In the genomic region with DNA sequence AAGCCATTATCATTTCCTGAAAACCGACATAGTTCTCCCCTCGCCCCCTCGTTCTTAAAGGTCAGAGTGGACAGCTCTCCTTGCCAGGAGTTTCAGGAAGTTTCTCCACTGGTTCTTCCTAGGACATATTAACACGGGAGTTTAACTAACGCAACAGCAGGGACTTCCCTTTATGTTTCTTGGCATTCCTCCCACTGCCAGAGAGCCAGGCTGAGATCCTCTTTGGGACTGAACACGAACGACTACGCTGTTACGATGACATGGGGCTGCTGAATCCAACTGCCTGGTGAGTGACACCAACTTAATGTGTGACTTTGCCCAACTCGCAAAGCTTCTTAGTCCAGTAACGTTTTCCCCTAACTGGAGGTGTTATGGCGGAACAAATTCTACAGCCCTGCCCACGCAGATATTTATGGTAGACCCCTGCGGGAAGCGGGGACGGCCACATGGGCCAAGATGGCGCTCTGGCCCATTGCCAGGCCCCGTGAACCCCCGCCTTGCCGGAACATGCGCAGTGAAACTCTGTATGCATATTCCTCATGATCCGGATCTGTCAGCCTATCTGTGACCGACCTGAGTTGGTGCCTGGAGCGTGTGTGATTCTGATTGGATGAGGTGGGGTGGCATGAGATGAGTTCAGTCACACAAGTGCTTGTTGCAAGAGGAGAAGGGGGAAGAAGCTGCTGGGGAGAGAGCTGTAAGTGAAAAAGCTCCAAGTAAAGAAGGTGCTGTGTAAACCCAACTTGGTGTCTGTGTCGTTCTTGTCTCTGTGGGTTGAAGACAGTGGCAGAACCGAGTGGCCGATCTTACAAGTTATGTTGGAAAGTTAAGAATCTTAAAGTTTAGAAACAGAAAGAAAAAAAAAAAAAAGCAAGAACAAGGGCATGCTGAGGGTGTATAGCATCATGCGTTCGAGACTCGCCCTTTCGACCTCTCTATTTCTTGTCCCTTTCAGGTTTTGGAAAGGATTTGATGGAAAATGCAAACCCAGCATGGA, we compare ENCODE assay signal across 17 mouse cellular contexts. TPM values are rescaled to one million over a fixed set of nuclear protein-coding genes. Genes with fewer than 3 reads are reported as not detected.
DNase-seq lines count a peak whose midpoint lies in the region; ATAC-seq and TF ChIP-seq lines count a peak whose summit lies in the region.
"Had no signal": no experiment of that assay in that cellular context is flagged by ENCODE, and none has a peak within 500 bp of the region (broad histone marks: within the 10 kb centered on the region; RNA-seq: fewer than 3 reads in every experiment).

No protein-coding gene starts in this region.

- no peak for TF ChIP-seq EP300 in lung, postnatal 0 days (IDR thresholded peaks at IDR 0.05)

- no peak overlapping the region for H3K27ac ChIP-seq in heart, embryonic 15.5 days
- no peak overlapping the region for H3K27ac ChIP-seq in heart, embryonic 12.5 days (ENCODE audit: poor library complexity, severe bottlenecking)
- no peak overlapping the region for H3K27ac ChIP-seq in lung, postnatal 0 days (ENCODE audit: low read length)
- H3K27ac ChIP-seq: forebrain, embryonic 10.5 days; liver, embryonic 13.5 days; midbrain, embryonic 12.5 days had no signal

- no peak overlapping the region for H3K4me2 ChIP-seq in heart, embryonic 15.5 days
- no peak overlapping the region for H3K4me2 ChIP-seq in heart, embryonic 12.5 days
- no peak overlapping the region for H3K4me2 ChIP-seq in lung, postnatal 0 days (replicated peaks; ENCODE audit: low read depth, low read length)
- H3K4me2 ChIP-seq: liver, embryonic 13.5 days; midbrain, embryonic 12.5 days had no signal

- no peaks in the 10 kb centered on the region for H3K36me3 ChIP-seq in heart, embryonic 15.5 days
- H3K36me3 ChIP-seq in heart, embryonic 12.5 days, result no peaks in the 10 kb centered on the region
- no peaks in the 10 kb centered on the region for H3K36me3 ChIP-seq in lung, postnatal 0 days (ENCODE audit: insufficient read depth, low read length)
- H3K36me3 ChIP-seq: forebrain, embryonic 10.5 days; liver, embryonic 13.5 days; midbrain, embryonic 12.5 days had no signal

- no peak overlapping the region for H3K4me3 ChIP-seq in heart, embryonic 15.5 days
- H3K4me3 ChIP-seq in heart, embryonic 12.5 days, result no peak overlapping the region
- no peak overlapping the region for H3K4me3 ChIP-seq in lung, postnatal 0 days (ENCODE audit: low read depth, low read length)
- H3K4me3 ChIP-seq: forebrain, embryonic 10.5 days; liver, embryonic 13.5 days; midbrain, embryonic 12.5 days had no signal

- 0 out of 2 replicates have a peak, but pooled peaks have one; percentile 35 for ATAC-seq in heart, embryonic 15.5 days (replicated peaks; ENCODE audit: insufficient number of reproducible peaks, insufficient read depth, low FRiP score, low read depth)
- no peak; the same call in 1 of the 2 replicates for ATAC-seq in heart, embryonic 12.5 days (ENCODE audit: insufficient number of reproducible peaks, low FRiP score)
- peak; percentile 23; the same call in 1 of the 2 replicates for ATAC-seq in lung, postnatal 0 days
- peak; percentile 94 for ATAC-seq in granulocyte monocyte progenitor cell, adult 5-6 weeks (replicated peaks; ENCODE audit: poor library complexity, severe bottlenecking)

- TF ChIP-seq CTCF in lung, postnatal 0 days (IDR thresholded peaks at IDR 0.05), result no peak

- no peaks in the 10 kb centered on the region for H3K9me3 ChIP-seq in heart, embryonic 15.5 days (replicated peaks)
- H3K9me3 ChIP-seq in heart, embryonic 12.5 days (replicated peaks), result no peaks in the 10 kb centered on the region
- H3K9me3 ChIP-seq in lung, postnatal 0 days (ENCODE audit: low read length), result no peaks in the 10 kb centered on the region
- H3K9me3 ChIP-seq: forebrain, embryonic 10.5 days; liver, embryonic 13.5 days; midbrain, embryonic 12.5 days had no signal

- H3K9ac ChIP-seq in heart, embryonic 15.5 days, result no peak overlapping the region
- H3K9ac ChIP-seq in heart, embryonic 12.5 days, result no peak overlapping the region
- no peak overlapping the region for H3K9ac ChIP-seq in lung, postnatal 0 days (replicated peaks; ENCODE audit: low read depth)
- H3K9ac ChIP-seq: liver, embryonic 13.5 days; midbrain, embryonic 12.5 days had no signal

- peak; percentile 36 for DNase-seq in lung, postnatal 0 days (ENCODE audit: low spot score)
- DNase-seq in lung, postnatal 25 days (ENCODE audit: low spot score), result no peak
- peak; percentile 24 for DNase-seq in brain, adult 2 months (ENCODE audit: low read depth, low spot score)
- DNase-seq in c-Kit-positive CD71-positive TER-119-positive erythroid progenitor cells, embryonic 14.5 days (ENCODE audit: low spot score), result no peak
- no peak for DNase-seq in embryo, embryonic 11 days
- DNase-seq: B cell, adult 2 months; kidney, postnatal 4 days; liver, embryonic 13.5 days; thymus, postnatal 36 days had no signal

- 0 out of 2 replicates have a peak, but pooled peaks cover 5% of the 10 kb centered on the region for H3K4me1 ChIP-seq in heart, embryonic 15.5 days (replicated peaks)
- H3K4me1 ChIP-seq in heart, embryonic 12.5 days (replicated peaks), result no peaks in the 10 kb centered on the region
- H3K4me1 ChIP-seq in lung, postnatal 0 days (ENCODE audit: insufficient read depth, low read depth, low read length), result no peaks in the 10 kb centered on the region
- H3K4me1 ChIP-seq: forebrain, embryonic 10.5 days; liver, embryonic 13.5 days; midbrain, embryonic 12.5 days had no signal

- 79% methylated on average over 31 of the region's 31 CpGs for WGBS in heart, embryonic 15.5 days
- 81% methylated on average over 31 of the region's 31 CpGs for WGBS in heart, embryonic 12.5 days
- 74% methylated on average over 31 of the region's 31 CpGs for WGBS in lung, postnatal 0 days

- no peaks in the 10 kb centered on the region for H3K27me3 ChIP-seq in heart, embryonic 15.5 days
- no peaks in the 10 kb centered on the region for H3K27me3 ChIP-seq in heart, embryonic 12.5 days (replicated peaks)
- no peaks in the 10 kb centered on the region for H3K27me3 ChIP-seq in lung, postnatal 0 days (replicated peaks; ENCODE audit: insufficient read depth, low read length)
- H3K27me3 ChIP-seq: liver, embryonic 13.5 days; midbrain, embryonic 12.5 days had no signal

RNA-seq across cellular contexts. Expression of gene Tmem30c, which starts 12.1 kb away (rescaled TPM):
- not detected in 2 replicates for polyA plus RNA-seq in heart, embryonic 15.5 days (2015; fragmentation: Nextera tagmentation; extraction: Ambion mirVana)
- 0.08 TPM in 1 of 2 replicates, not detected in the other for polyA plus RNA-seq in heart, embryonic 12.5 days (2016; fragmentation: Nextera tagmentation; extraction: Ambion mirVana)
- 0.04 TPM in 1 of 2 replicates, not detected in the other for polyA plus RNA-seq in lung, postnatal 0 days (2015; fragmentation: Nextera tagmentation; extraction: Ambion mirVana)
- total RNA-seq in granulocyte monocyte progenitor cell, adult 5-6 weeks (2014; fragmentation: Nextera tagmentation), result not detected in 2 replicates
- total RNA-seq in granulocyte monocyte progenitor cell, adult 5-6 weeks (2017), result not detected in 2 replicates
- total RNA-seq: gastrocnemius, adult 8-10 months; heart, postnatal 10 days had no signal
- polyA plus RNA-seq: embryonic facial prominence, embryonic 11.5 days; forebrain, embryonic 10.5 days; liver, embryonic 13.5 days had no signal

RNA-seq across cellular contexts. Expression of gene Tbc1d23, which starts 49.2 kb away (rescaled TPM):
- polyA plus RNA-seq in heart, embryonic 15.5 days (2015; fragmentation: Nextera tagmentation; extraction: Ambion mirVana), result 17.1 and 17.5 TPM in 2 replicates
- 20.6 and 25.3 TPM in 2 replicates for polyA plus RNA-seq in heart, embryonic 12.5 days (2016; fragmentation: Nextera tagmentation; extraction: Ambion mirVana)
- 22.9 and 23.5 TPM in 2 replicates for polyA plus RNA-seq in lung, postnatal 0 days (2015; fragmentation: Nextera tagmentation; extraction: Ambion mirVana)
- total RNA-seq in granulocyte monocyte progenitor cell, adult 5-6 weeks (2014; fragmentation: Nextera tagmentation), result 28.2 and 36.4 TPM in 2 replicates
- total RNA-seq in granulocyte monocyte progenitor cell, adult 5-6 weeks (2017), result 42.3 and 45.7 TPM in 2 replicates

Comparison
In these comparisons a context has a peak if more than half of its experiments do, and no peak if none do; other contexts are left out.
1. DNase-seq: peak in lung, postnatal 0 days (single experiment) and brain, adult 2 months (single experiment); none in lung, postnatal 25 days (single experiment), c-Kit-positive CD71-positive TER-119-positive erythroid progenitor cells, embryonic 14.5 days (single experiment) and embryo, embryonic 11 days (single experiment).